Mouse (Mus musculus): ENCODE measurements around the gene Hoxc13.

The Hoxc13 gene

GRCm38 (mm10) chr15:102921053-102922011 is at the start of gene Hoxc13:
TSS of gene Hoxc13 (plus strand) at chr15:102921103.
- peak; percentile 28 for DNase-seq

DNA sequence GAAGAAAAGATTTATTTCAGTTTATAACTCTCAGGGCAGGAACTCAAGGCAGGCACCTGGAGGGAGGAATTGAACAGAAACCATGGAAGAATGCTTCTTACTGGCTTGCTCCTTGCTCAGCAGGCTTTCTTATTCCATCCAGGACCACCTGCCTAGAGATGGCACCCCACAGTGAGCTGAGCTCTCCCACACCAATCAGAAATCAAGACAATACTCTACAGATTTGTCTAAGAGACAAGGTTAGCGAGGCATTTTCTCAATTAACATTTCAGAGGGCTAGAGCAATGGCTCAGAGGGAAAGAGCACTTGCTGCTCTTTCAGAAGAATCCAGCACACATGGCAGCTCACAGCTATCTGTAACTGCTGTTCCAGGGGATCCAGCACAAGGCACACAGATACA is 35.1 kb upstream of the Hoxc13 start:
- no peak for DNase-seq

GRCm38 (mm10) chr15:102895115-102895514 is 25.8 kb upstream of the Hoxc13 start:
- no peak for DNase-seq

- DNase-seq = no peak
Observed at GRCm38 (mm10) chr15:102904946-102905345, 16.0 kb upstream of the Hoxc13 start.

DNA sequence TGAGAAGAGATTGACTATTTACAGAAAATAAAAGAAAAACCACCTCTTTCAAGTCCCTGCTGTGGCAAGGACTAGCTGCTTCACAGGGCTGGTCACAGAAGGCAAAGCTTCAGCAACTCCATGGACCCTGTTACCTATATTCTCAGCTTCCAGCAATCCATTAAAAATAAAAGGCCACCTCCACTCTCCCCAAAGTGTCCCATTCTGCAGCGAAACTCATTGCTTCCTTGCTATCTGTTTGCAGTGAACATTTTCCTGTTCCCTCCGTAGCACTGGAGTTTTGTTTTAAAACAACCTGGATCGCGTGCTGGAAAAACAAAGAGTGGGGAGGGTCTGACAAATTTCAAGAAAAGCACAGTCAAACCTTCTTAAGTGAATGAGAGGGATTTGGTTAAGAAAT is 11.4 kb upstream of the Hoxc13 start:
- peak; percentile 39 for DNase-seq

DNA sequence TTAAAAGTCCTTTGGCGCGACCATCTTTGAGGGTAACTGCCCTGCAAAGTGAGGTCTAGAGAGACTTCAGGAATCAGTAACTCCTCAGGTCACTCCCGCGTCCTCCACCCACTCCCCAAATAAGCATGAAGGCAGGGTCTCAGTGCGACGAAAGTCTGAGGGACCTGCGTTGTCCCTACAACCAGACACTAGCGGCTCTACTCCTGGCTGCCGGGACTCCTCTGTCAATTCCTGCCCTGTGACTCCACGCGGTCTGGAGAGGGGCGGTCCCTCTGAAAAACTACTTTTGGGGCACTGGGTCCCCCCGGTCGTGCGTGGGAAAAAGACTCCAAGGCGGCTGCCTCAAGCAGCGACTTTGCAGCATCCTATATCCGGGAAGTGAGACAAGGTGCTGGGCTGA is 10.9 kb upstream of the Hoxc13 start:
- peak; percentile 57 for DNase-seq

DNA sequence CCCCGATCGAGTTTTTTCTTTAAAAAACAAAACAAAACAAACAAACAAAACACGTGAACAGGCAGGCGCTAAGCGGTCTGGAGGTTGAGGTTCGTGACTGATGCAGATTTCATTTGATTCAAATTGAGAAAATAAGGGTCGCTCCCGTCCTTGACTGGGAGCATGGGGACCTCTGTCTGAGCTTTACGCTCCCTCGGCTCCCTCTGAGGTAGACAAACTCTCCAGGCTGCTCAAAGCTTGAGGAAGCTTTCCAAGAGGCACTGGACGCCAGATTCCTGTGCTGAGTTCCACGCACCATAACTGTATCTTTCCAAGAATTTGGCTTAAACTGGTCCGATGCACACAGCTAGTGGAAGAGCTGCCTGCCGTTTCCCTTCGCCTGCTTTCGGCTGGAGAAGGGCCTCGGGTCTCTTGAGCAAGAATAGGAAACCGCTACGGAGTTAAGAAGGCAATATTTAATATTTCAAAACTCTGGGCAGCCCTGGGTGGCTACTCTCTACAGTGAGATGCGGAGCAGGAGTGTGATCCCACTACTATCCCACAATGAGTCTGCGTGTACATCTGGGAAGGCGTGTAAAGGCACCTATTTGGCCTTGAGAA is 10.3 kb upstream of the Hoxc13 start:
- DNase-seq = peak; percentile 59

DNA sequence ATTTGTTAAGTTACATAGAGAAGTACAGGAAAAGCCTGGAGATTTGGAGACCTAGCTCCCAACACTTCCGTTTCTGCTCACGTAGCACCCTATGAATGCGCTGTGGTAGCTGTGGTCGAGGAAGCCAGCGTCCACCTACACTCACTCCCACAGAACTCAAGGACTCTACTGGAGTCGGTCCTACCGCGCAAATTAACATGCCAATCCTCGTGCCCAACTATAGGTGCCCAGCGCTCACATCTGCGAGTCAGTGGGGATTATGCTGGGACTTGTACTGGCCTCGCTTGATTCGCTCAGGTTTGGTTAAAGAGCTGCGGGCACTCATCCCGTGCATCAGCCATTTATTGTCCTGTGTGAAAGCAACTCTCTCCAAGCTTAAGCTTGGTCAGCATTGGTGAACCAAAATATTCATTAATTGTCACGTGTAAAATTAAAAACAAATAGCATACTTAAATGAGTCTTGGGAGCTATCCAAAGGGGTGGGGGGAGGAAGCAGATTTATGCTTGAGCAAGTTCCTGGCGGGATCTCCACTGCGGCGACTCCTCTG is 7.8 kb upstream of the Hoxc13 start:
- peak; percentile 51 for DNase-seq

- DNase-seq = peak; percentile 44
Observed at GRCm38 (mm10) chr15:102917972-102918572, 2.8 kb upstream of the Hoxc13 start.

DNA sequence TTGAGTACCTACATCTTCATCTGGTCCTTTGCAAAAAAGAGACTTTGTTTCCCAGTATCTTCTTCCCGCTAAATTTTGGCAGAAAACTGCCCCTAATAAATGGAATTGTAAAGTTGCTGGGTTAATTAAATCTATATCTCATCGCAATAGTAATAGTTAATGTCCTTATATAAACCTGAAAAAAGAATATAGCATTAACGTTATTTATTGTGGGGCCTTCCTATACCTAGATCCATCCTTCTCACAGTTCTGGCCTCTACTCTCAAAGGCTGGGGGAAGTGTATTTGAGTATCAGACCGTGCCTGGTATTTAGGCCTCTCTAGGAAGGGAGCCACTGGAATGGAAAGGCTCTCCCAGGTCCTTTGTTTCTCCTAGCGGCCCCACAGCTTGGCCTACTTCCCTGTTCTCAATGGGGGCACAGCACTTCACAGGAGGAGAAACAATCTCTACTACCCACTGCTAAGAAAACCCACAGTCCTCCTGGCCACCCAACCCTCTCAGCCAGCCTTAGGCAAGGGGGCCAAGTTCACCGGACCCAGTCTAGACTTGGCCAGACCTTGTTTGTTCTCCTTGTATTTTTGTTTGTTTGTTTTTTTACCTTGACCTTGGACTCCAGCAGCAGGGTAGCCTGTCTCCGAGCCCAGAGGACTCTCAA is 2.2 kb upstream of the Hoxc13 start:
- peak; percentile 35 for DNase-seq

DNA sequence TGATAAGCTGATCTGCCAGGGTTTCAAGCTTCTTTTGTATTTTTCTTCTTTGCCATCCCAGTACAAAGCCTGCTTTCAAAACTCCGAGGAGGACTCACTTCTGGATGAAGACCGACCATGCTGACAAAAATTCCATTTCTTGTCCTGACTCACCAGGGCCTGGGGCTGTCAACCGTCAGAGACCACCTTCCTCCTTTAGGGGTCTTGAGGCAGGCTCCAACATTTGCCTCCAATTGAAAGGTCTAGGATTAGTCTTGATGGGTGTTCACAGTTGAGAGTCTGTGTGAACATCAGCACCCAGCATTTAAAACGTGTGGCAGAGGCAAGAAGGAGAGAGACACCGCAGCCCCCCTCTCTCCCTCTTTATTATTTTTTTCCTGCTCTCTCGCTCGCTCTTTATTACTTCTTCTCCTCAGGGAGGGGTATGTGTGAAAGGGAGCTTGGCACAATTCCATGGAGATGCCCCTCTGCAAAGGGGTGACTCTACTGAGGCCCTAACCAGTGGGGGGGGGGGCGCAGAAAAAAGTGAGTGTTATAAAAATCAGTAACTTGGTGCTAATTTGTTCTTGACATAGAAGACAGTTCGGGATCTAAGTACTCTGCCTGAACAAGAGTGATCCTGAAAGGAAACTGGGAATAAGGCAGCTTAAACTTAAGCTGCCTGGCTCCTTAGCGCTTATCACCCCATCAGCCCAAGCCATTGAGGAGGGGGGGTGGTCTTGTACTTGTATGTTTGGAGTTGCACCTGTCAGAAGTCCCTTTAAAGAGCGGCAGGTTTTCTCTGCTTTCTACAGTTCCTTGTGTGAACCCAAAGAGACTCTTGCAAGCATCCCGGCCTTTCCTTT is 1.3 kb upstream of the Hoxc13 start:
- DNase-seq = no peak

- peak; percentile 91 for DNase-seq
Observed at GRCm38 (mm10) chr15:102920619-102921018, 284 bp upstream of the Hoxc13 start.

DNA sequence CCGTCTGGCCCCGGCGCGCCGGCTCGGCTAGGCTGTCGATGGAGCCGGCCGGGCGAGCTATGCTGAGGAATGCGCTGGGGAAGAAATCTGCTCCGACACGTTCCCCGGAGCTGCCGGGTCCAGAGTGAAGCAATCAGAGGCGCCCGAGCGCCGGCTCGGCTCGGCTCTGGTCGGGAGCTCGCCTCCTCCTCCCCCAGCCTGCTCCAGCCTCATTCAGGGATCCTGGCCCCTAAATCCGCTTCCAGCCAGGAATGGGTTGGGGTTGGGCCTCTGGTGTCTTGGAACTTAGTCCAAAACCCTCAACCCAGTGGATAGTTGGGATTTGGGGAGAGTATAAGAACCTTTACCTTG is 1.1 kb downstream of the Hoxc13 start:
- DNase-seq = peak; percentile 65

GRCm38 (mm10) chr15:102922636-102923500 is 2.0 kb downstream of the Hoxc13 start:
- no peak for DNase-seq

DNA sequence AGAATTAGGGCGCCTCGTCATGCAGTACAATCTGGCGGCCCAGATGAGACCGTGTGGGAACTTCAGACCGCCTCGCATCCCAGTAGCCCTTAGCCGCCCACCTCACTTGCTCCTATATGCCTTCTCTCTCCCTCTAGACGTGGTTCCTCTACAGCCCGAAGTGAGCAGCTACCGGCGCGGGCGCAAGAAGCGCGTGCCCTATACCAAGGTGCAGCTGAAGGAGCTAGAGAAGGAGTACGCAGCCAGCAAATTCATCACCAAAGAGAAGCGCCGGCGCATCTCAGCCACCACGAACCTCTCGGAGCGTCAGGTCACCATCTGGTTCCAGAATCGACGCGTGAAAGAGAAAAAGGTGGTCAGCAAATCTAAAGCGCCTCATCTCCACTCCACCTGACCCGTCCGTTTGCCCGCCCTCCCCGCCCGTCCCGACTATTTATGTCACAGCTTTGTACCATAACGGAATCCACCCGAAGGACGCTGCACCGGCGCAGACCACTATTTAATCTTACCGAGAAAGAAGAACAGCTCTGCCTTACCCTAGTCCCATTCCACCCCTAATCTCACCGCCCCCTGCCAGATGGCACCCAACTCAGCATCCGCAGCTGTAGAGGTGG is 6.2 kb downstream of the Hoxc13 start:
- no peak for DNase-seq

DNA sequence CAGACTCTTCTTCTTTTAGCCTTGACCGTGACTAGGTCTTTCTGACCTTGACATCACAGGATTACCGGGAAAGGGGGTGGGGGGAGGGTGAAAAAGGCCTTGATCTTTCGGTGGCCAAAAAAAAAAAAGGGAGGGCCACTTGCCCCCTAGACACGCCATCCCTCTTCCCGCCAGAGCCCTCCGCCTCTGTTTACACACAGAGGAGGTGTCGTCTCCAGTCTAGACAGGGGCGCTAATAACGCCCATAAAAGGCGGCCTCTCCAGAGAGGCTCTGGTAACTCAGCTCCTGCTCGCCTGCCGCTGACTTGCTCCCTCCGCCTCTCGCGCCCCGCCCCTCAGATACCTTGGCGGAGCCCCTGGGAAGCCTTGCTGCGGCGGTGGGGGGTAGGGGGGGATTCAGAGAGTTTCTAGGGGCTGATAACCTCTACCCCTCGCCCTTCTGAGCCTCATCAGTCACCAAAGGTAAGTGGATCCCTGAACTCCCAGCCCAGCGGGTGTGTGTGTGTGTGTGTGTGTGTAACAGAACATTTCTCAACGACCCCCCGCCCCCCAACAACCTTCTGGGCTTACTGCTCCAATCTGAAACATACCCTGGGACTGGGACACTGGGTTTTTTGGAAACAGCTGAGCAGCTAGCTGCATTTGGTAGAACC is 10.9 kb downstream of the Hoxc13 start:
- DNase-seq = no peak

GRCm38 (mm10) chr15:102934438-102934837 is 13.5 kb downstream of the Hoxc13 start:
- DNase-seq = no peak

- DNase-seq = no peak
Observed at GRCm38 (mm10) chr15:102934897-102935296, 14.0 kb downstream of the Hoxc13 start.

GRCm38 (mm10) chr15:102936279-102936972 is 15.5 kb downstream of the Hoxc13 start, which contains the start of gene Hoxc12:
TSS of gene Hoxc12 (plus strand) at chr15:102936757.
- no peak for DNase-seq
